Mouse (Mus musculus): ENCODE measurements around the gene Srrm2. TPM values are rescaled to one million over a fixed set of nuclear protein-coding genes. Genes with fewer than 3 reads are reported as not detected.

The Srrm2 gene
- polyA plus RNA-seq, 1 experiment from 2014 or later, result 414 TPM

- Histone ChIP-seq H3K4me1 (replicated peaks; ENCODE audit: control insufficient read depth, insufficient read depth, low read length) (peaks cover 12% of the 10 kb centered on the region), H3K36me3 (ENCODE audit: control insufficient read depth, insufficient read depth, low read length) (peaks cover 9% of the 10 kb centered on the region), H3K9ac (ENCODE audit: low read length) (no peak overlapping the region), H3K27ac (ENCODE audit: low read length) (no peak overlapping the region), H3K9me3 (ENCODE audit: control insufficient read depth, low read length) (0 out of 2 replicates have a peak, but pooled peaks cover 4% of the 10 kb centered on the region), H3K27me3 (ENCODE audit: control insufficient read depth, insufficient read depth, low read depth, low read length) (peaks cover 10% of the 10 kb centered on the region), H3K4me3 (ENCODE audit: low read length) (no peak overlapping the region), H3K4me2 (ENCODE audit: low read depth, low read length) (no peak overlapping the region)
- 95% methylated on average over 1 of the region's 1 CpGs for WGBS
- ATAC-seq (ENCODE audit: low read depth), result no peak
These were observed 40.9 kb downstream of the Srrm2 start for GRCm38 (mm10) chr17:23831201-23831600.

GRCm38 (mm10) chr17:23836006-23836575 is 45.8 kb downstream of the Srrm2 start, which contains the start of gene Prss33:
Gene Prss33, minus strand, starts transcription at chr17:23836056.
- H3K36me3 ChIP-seq (ENCODE audit: control insufficient read depth, insufficient read depth, low read length), result no peaks in the 10 kb centered on the region
- no peak for ATAC-seq (ENCODE audit: low read depth)
- H3K4me2 ChIP-seq (ENCODE audit: low read depth, low read length), result no peak within 1 kb of the TSS
- H3K27ac ChIP-seq (ENCODE audit: low read length), result no peak within 1 kb of the TSS
- 66% methylated on average over 8 of the region's 8 CpGs for WGBS
- no peaks in the 10 kb centered on the region for H3K4me1 ChIP-seq (replicated peaks; ENCODE audit: control insufficient read depth, insufficient read depth, low read length)
- peaks cover 8% of the 10 kb centered on the region; the same call in 1 of the 2 replicates for H3K27me3 ChIP-seq (ENCODE audit: control insufficient read depth, insufficient read depth, low read depth, low read length)
- no peaks in the 10 kb centered on the region for H3K9me3 ChIP-seq (ENCODE audit: control insufficient read depth, low read length)
- H3K4me3 ChIP-seq (ENCODE audit: low read length), result no peak within 1 kb of the TSS
- no peak within 1 kb of the TSS for H3K9ac ChIP-seq (ENCODE audit: low read length)

GRCm38 (mm10) chr17:23841145-23841544 is 50.8 kb downstream of the Srrm2 start:
- no peaks in the 10 kb centered on the region for H3K27me3 ChIP-seq (ENCODE audit: control insufficient read depth, insufficient read depth, low read depth, low read length)
- no peaks in the 10 kb centered on the region for H3K9me3 ChIP-seq (ENCODE audit: control insufficient read depth, low read length)
- H3K9ac ChIP-seq (ENCODE audit: low read length), result no peak overlapping the region
- WGBS, result 27% methylated on average over 4 of the region's 4 CpGs
- H3K4me3 ChIP-seq (ENCODE audit: low read length), result no peak overlapping the region
- no peak overlapping the region for H3K4me2 ChIP-seq (ENCODE audit: low read depth, low read length)
- ATAC-seq (ENCODE audit: low read depth), result 0 out of 2 replicates have a peak, but pooled peaks have one; percentile 19
- H3K4me1 ChIP-seq (replicated peaks; ENCODE audit: control insufficient read depth, insufficient read depth, low read length), result no peaks in the 10 kb centered on the region
- no peaks in the 10 kb centered on the region for H3K36me3 ChIP-seq (ENCODE audit: control insufficient read depth, insufficient read depth, low read length)
- no peak overlapping the region for H3K27ac ChIP-seq (ENCODE audit: low read length)

DNA sequence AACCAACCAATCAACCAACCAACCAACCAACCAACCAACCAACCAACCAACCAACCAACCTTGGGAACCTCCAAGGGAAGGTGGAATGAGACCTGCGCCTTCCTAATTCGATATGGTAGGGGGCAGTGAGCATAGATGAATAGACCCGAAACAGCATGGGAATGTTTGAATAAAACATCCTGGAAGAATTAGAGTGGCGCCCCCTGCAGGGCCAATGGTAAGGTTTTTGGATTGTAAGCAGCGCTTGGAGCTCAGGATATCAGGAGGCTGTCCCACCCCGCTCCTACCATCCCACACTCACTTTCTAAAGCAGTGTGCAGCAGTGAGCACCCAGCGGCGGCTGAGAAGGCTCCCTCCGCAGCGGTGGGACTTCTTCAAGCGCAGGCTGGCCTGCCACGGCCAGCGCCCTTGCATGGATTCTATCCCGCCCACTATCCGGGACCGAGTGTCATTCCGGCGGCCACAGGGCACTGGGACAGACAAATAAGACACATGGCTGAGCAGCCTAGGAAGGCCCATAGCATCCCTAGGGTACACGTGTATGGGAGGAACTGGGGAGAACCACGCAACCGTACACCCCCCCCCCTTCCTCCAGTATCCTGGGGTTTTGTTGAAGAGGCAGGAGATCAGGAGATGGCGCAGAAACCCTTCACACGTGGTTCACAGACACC is 52.9 kb downstream of the Srrm2 start:
- no peaks in the 10 kb centered on the region for H3K27me3 ChIP-seq (ENCODE audit: control insufficient read depth, insufficient read depth, low read depth, low read length)
- no peak overlapping the region for H3K27ac ChIP-seq (ENCODE audit: low read length)
- H3K9me3 ChIP-seq (ENCODE audit: control insufficient read depth, low read length), result no peaks in the 10 kb centered on the region
- ATAC-seq (ENCODE audit: low read depth), result peak; percentile 36; the same call in 1 of the 2 replicates
- no peaks in the 10 kb centered on the region for H3K4me1 ChIP-seq (replicated peaks; ENCODE audit: control insufficient read depth, insufficient read depth, low read length)
- H3K9ac ChIP-seq (ENCODE audit: low read length), result no peak overlapping the region
- H3K36me3 ChIP-seq (ENCODE audit: control insufficient read depth, insufficient read depth, low read length), result no peaks in the 10 kb centered on the region
- WGBS, result 44% methylated on average over 23 of the region's 23 CpGs
- H3K4me3 ChIP-seq (ENCODE audit: low read length), result no peak overlapping the region
- peak overlapping the region; percentile 35; the same call in 1 of the 2 replicates for H3K4me2 ChIP-seq (ENCODE audit: low read depth, low read length)

DNA sequence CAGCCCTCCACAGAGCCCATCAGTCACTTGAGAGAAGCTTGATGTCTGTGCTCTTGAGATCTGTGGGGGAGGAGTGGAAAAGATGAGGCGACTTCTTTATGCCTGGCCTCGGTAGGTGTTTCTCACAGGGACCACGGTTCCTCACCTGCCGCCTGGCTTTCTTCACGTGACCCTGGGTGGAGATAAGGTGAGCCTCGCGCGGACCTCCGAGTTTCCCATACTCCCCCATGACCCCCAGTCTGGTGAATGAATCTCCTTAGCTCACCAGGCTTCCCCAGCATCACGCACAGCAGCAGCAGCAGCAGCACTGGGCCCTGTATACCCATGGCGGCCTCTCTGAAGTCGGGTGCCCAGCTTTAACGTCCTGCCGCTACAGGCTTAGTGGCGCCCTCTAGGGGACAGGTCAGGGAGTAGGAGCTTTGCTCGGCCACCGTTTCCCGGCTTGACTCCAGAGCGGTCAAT is 53.5 kb downstream of the Srrm2 start, which contains the start of the genes Prss32 and Prss41:
Gene Prss32, plus strand, starts transcription at position 44 of the 462 bp plus-strand sequence.
Gene Prss41, minus strand, starts transcription at position 361 of the 462 bp plus-strand sequence.
- 12% methylated on average over 19 of the region's 19 CpGs for WGBS
- Histone ChIP-seq H3K4me1 (replicated peaks; ENCODE audit: control insufficient read depth, insufficient read depth, low read length) (no peaks in the 10 kb centered on the region), H3K9ac (ENCODE audit: low read length) (no peak within 1 kb of the TSS), H3K4me3 (ENCODE audit: low read length) (no peak within 1 kb of the TSS), H3K27me3 (ENCODE audit: control insufficient read depth, insufficient read depth, low read depth, low read length) (no peaks in the 10 kb centered on the region), H3K9me3 (ENCODE audit: control insufficient read depth, low read length) (no peaks in the 10 kb centered on the region), H3K36me3 (ENCODE audit: control insufficient read depth, insufficient read depth, low read length) (no peaks in the 10 kb centered on the region), H3K27ac (ENCODE audit: low read length) (no peak within 1 kb of the TSS), H3K4me2 (ENCODE audit: low read depth, low read length) (peak within 1 kb of the TSS; percentile 35)
- ATAC-seq (ENCODE audit: low read depth), result peak; percentile 49; the same call in 1 of the 2 replicates

DNA sequence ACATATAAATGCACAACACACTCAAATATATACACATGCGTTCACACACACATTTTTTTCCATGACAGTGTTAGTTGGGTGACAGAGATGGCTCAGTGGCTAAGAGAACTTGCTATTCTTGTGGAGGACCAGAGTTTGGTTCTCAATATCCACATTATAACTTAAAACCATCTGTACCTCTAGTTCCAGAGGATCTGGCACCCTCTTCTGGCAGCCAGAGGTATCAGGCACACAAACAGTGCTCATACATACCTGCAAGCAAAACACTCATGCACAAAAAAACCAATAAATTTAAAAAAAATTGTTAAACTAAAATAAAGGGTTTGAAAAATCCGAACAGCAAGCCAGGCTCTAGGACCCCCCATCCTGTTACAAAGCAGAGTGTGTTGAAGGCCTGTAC is 59.7 kb downstream of the Srrm2 start:
- WGBS, result 58% methylated on average over 2 of the region's 2 CpGs
- no peaks in the 10 kb centered on the region for H3K36me3 ChIP-seq (ENCODE audit: control insufficient read depth, insufficient read depth, low read length)
- H3K27ac ChIP-seq (ENCODE audit: low read length), result no peak overlapping the region
- H3K4me1 ChIP-seq (replicated peaks; ENCODE audit: control insufficient read depth, insufficient read depth, low read length), result no peaks in the 10 kb centered on the region
- no peak overlapping the region for H3K4me2 ChIP-seq (ENCODE audit: low read depth, low read length)
- H3K9ac ChIP-seq (ENCODE audit: low read length), result no peak overlapping the region
- H3K9me3 ChIP-seq (ENCODE audit: control insufficient read depth, low read length), result no peaks in the 10 kb centered on the region
- ATAC-seq (ENCODE audit: low read depth), result no peak
- H3K27me3 ChIP-seq (ENCODE audit: control insufficient read depth, insufficient read depth, low read depth, low read length), result no peaks in the 10 kb centered on the region
- H3K4me3 ChIP-seq (ENCODE audit: low read length), result no peak overlapping the region

DNA sequence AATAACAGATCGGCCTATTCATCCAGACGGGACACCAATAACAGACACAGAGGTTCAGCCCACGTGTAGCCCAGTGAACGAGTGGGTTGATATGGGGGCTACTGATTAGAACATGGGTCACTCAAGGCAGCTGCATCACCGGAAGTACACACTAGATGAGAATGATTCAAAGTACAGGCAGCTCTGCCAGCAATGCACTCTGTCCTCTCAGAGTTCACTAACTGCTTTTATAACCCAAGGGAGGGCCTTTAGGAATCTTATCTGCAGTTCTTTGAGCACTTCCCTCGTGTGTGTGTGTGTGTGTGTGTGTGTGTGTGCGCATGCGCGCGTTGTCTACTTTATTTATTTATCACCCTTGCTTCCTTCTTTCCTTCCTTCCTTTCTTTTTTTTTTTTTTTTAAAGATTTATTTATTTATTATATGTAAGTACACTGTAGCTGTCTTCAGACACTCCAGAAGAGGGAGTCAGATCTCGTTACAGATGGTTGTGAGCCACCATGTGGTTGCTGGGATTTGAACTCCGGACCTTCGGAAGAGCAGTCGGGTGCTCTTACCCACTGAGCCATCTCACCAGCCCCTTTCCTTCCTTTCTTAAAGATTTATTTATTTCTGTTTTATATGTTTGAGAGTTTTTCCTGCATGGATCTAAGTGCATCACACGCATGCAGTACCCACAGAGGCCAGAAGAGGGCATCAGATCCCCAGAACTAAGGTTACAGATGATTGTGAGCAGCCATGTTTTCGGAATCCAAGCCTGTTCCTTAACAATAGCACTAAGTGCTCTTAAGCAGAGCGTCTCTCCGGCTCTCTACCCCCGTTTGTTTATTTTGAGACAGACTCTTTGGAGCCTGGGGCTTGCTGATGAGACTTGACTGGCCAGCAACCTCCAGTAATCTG is 60.8 kb downstream of the Srrm2 start:
- Histone ChIP-seq H3K4me2 (ENCODE audit: low read depth, low read length) (no peak overlapping the region), H3K36me3 (ENCODE audit: control insufficient read depth, insufficient read depth, low read length) (no peaks in the 10 kb centered on the region), H3K27ac (ENCODE audit: low read length) (no peak overlapping the region), H3K4me3 (ENCODE audit: low read length) (no peak overlapping the region), H3K9ac (ENCODE audit: low read length) (no peak overlapping the region), H3K9me3 (ENCODE audit: control insufficient read depth, low read length) (no peaks in the 10 kb centered on the region), H3K27me3 (ENCODE audit: control insufficient read depth, insufficient read depth, low read depth, low read length) (no peaks in the 10 kb centered on the region), H3K4me1 (replicated peaks; ENCODE audit: control insufficient read depth, insufficient read depth, low read length) (no peaks in the 10 kb centered on the region)
- peak; percentile 53; the same call in 1 of the 2 replicates for ATAC-seq (ENCODE audit: low read depth)
- 48% methylated on average over 18 of the region's 19 CpGs for WGBS

GRCm38 (mm10) chr17:23853292-23853691 is 63.0 kb downstream of the Srrm2 start:
- Histone ChIP-seq H3K4me3 (ENCODE audit: low read length) (no peak overlapping the region), H3K9me3 (ENCODE audit: control insufficient read depth, low read length) (no peaks in the 10 kb centered on the region), H3K27ac (ENCODE audit: low read length) (no peak overlapping the region), H3K27me3 (ENCODE audit: control insufficient read depth, insufficient read depth, low read depth, low read length) (no peaks in the 10 kb centered on the region), H3K4me2 (ENCODE audit: low read depth, low read length) (no peak overlapping the region), H3K9ac (ENCODE audit: low read length) (no peak overlapping the region), H3K36me3 (ENCODE audit: control insufficient read depth, insufficient read depth, low read length) (no peaks in the 10 kb centered on the region), H3K4me1 (replicated peaks; ENCODE audit: control insufficient read depth, insufficient read depth, low read length) (no peaks in the 10 kb centered on the region)
- peak; percentile 36; the same call in 1 of the 2 replicates for ATAC-seq (ENCODE audit: low read depth)
- 40% methylated on average over 5 of the region's 5 CpGs for WGBS
